Mouse (Mus musculus): ENCODE data around the gene Atf7.
"Not testable (repeated sequence)": the region's sequence is repeated elsewhere in the genome, so short reads cannot be mapped to it uniquely, and the experiment has no call there.

The Atf7 gene

DNA sequence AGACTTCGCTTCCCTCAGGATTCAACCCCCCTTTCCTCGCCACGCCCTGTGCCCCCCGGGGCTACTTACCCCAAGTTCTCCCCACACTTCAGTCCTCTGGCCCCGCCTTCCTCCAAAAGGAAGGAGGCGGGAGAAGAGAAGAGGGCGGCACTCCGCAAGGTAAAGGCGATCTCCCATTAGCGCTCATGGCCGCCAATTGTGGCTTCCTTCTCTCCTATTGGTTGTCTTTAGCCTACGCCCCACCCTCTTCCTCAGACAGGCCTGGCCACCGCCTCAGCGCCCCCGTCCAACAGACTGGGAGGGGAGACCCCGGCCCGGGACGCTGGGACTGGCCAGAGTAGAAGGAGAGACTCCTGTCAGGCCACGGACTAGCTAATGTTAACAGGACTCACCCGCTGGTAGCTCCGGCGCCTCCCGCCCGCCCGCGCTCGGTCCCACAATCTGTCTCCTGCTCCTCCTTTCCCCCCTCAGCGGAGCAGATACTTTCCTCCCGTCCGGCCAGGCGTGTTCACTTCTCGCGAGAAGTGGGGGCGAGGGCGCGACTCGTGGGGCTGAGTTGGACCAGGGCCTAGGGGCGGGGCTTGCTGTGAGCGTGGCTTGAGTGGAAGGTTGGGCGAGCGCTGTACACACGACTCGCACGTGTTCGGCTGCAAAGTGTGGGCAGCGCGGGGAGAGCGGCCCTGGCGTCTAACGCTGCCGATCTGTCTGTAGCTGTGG lies at the start of gene Atf7, which contains the start of gene Gm28047:
Gene Atf7, minus strand, starts transcription at position 495 of the 717 bp plus-strand sequence.
Gene Gm28047, minus strand, starts transcription at position 98 of the 717 bp plus-strand sequence.
- peak; percentile 98 to 99 for DNase-seq (ENCODE audit: low spot score in 2 of 2)

DNA sequence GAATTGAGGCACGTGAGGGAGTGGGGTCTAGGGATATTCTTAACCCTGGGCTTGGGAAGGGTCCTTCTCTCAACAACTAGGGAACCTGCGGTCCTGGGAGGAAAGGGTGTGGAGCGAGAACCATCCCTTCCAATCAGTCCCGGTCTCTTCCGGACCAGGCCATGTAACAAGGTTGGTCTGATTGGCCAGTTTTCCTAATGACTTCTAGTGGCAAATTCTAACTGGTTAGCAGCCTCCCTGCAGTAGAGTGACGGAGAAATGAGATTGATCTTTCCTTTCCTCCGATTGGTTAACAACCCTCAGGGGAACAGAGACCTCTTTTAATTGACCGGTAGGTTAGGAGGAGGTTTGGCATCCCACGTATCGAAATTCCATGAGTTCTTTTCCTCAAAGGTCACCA lies 48.3 kb upstream of the Atf7 start:
- DNase-seq (ENCODE audit: low spot score in 2 of 2), result peak; percentile 54 to 67

DNA sequence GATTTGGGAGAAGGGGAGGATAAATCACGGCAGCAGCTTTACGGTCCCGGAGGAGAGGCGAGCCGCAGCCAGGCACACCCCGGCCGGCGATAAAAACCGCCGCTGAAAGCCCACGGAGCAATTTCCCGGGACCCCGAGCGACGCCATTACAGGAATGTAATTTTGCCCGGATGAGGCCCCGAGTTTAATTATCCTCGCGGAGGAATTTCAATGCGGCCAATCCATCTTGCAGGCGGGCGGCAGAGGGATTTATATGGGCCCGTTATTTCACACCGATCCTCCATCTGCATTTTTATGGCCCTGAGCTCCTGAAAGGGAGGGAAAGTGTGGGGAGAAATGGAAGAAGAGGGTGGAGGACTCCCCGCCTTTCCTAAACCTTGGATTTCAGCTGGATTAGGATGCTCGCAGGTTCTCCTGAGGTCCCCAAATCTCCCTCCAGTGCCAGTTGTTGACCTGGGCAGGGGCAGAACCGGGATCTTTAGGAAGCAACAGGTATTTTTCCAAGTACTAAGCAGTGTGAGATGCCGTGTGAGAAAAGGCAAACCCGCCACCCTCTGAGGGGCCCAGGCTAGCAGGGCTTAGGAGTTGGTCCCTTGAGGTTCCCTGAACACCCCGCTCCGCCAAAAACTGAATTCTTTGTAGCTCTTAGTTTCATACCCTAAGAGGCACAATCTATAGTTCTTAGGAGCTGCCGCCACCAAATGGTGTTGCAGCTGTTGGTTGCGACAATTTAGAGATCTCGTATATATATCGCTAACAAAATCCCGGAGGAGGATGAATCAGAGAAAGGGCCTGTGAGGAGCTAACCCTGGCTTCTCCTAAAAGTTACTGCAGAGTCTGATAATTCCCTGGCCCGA lies 47.2 kb upstream of the Atf7 start, which contains the start of gene Atp5g2:
Gene Atp5g2, minus strand, starts transcription at position 138 of the 857 bp plus-strand sequence.
- DNase-seq (ENCODE audit: low spot score in 2 of 2), result peak in 1 of 2 experiments; percentile 32

DNA sequence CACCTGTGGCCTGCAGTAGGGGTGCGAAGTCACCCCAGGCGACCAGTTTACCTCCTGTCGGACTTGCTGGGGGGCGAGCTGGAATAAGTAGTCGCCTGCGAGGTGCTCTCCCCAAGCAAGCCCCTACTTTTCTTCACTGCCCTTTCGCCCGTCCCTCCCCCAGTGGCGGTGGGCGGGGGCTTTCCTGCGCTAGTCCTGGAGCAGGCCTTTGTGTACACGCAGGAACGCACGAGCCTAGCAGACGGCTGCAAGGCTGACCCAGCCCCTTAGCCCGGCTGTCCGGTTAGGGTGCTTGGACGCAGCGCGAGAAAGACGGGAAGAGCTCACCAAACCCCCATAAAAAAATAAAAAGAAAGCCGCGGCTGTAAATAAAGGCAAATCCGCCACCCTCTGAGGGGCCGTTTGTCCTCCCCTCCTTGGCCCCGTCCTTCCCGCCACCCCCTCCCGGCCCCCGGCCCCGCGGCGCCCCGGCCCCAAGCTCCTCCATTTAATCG lies 46.5 kb upstream of the Atf7 start:
- peak; percentile 78 to 82 for DNase-seq (ENCODE audit: low spot score in 2 of 2)

DNA sequence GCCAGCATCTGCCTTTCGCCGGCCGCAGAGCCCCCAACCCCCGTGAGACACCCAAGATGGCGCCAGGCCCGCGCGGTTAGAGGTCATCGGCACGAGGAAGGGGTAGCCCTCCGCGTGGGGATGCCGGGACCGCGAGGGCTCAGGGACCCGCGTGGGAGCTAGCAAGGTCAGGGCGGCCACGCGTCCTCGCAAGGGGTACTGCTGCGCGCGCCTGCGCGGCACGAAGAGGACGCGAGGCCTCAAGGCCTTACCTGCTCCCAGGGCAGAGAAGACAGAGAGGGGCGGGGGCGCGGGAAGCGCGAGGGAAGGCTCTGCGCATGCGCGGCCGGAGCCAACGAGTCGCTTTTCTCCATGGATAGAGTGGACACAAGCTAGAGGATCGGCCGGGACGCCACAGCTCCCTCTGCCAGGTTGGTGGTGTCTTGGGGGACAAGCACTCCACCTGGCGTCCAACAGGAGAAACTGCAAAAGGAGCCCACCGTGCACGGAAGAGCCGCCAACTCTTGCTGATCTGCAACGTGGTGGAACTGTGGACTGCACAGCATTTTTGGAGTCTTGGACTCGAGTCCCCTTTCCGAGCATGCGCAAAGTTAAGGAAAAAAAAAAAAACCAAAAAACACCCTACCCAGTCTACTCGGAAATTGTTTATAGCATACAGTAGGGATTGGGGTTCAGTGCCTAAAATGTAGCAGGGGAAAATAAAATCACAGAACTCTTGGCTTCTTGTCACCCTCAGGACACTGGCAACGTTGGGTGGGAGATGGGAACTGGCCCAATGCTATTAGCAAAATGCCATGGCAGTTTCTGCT lies 45.7 kb upstream of the Atf7 start:
- DNase-seq (ENCODE audit: low spot score in 2 of 2), result peak; percentile 98

DNA sequence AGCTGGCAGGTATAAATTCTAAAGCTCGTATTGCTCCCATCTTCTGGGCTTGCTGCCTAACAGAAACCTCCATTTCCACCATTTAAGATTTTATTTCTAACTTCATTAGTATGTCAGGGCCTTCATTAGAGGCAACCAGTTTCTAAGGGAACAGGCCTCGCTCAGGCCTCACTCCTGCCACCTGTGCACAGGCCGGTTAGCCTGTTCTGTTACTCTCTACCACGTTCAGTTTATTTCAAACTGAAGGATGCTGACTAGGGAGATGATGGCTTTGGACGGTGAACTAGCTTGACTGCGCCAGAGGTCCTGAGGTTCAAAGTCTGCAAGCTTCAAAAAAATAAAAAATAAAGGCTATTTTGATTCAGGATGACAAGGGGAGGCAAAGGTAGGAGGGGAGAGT lies 45.0 kb upstream of the Atf7 start:
- DNase-seq (ENCODE audit: low spot score in 2 of 2), result no peak

DNA sequence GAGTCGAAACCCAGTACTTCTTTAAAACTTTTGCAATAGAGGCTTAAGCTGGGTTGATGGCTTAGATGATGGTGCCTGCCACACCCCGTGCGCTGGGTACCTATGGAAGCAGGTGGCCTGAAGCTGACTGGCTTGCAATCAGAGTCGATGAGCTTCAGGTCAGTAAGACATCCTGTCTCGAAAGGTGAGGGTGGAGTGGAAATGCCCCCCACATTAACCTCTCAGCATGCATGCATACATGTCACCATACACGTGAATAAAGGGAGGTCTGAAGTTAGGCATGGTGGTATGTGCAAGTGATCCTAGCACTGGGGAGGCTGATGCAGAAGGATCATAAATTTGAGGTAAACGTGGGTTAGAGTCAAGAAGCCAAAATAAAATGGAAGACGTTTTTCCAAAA lies 44.3 kb upstream of the Atf7 start:
- no peak for DNase-seq (ENCODE audit: low spot score in 2 of 2)

DNA sequence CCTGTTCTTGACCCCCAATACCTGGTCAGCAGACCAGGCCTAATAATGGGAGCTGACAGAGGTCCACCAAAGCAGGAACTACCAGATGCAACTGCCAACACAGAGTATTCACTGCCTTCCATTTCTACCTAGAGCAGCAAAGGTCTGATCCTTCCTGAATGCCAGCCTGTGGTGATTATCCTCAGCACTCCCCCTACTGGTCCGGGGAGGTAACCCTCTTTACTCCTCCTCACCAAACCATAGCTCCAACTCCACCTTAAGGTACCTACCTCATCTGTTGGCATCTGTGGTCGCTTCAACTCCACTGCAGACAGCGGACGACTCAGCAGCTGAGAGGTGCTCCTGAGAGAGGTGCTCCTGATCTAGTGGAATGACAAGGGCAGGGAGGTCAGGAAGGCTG lies 40.2 kb upstream of the Atf7 start:
- peak in 1 of 2 experiments; percentile 22 for DNase-seq (ENCODE audit: low spot score in 2 of 2)

DNA sequence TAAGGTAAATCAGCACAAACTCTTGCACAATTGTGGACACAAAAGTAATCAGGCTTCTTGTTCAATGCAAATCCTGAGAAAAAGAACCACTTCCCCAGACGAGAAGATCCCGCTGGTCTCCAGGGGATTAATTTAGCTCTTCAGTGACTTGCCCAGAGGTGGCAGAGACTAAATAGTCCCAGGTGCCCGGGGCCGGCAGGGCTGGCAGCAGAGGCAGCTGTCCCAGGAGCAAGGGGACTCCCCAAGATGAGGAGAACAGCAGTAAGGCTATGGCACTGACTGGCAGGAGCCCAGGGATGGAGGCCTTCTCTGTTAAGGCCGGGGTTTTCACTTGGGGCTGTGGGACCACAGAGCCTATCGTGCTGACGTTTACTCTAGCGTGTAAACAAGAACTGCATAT lies 38.6 kb upstream of the Atf7 start:
- no peak for DNase-seq (ENCODE audit: low spot score in 2 of 2)

DNA sequence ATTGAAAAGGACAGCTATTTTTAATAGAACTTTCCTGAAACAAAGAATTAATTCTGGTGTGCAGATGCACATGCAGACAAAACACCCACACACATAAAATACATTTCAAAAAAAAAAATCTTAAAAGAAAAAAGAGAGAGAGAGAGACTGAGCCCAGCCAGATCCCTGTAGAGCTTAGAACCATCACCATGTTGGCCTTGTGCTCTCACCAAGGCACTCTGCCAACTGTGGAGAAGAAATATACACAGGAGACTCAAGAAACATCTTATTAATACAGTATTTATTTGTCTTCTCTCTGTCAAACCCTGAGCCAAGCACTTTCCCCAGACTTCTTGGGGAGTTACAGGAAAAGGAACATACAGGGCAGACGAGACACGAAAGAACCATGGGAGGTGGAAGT lies 37.3 kb upstream of the Atf7 start:
- DNase-seq (ENCODE audit: low spot score in 2 of 2), result not testable (repeated sequence)

DNA sequence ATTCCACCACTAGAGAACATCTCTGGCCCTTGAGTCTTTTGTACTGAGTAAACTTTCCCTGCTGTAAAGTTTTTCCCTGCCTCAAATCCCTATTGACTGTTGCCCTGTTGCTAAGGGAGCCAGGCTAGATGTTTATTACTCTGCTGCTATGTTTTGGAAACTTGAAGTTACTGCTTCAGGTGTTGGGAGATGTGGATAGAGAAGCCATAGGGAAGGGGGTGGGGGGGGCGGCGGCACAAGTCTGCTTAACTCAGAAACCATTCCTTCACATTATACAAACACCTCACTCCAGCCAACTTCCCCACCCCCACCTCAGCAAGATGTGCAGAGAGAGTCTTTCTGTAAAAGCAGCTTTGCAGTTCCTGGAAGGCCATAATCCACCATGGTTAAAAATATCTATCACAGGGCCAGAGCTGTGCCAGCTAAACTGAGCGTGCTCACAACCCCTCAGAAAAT lies 32.7 kb upstream of the Atf7 start:
- DNase-seq (ENCODE audit: low spot score in 2 of 2), result no peak

DNA sequence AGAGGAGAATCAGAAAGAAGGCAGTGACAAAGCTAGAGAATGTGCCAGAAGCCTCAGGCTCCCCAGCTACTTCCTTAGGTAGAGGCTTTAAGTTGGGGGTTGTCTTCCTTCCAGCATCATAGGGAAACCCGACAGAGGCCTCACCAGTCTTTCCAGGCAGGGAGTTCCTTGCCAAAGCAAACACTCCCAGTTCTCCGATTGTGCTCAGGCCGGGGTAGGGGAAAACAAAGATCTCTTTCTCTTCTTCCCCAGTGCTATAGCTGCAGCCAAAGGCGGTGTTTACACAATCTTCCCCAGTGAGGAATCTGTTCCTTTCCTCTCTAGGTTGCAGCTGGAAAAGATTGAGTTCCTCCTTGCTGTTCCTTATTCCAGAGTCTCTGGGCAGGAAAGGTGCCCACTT lies 31.4 kb upstream of the Atf7 start:
- DNase-seq (ENCODE audit: low spot score in 2 of 2), result no peak

DNA sequence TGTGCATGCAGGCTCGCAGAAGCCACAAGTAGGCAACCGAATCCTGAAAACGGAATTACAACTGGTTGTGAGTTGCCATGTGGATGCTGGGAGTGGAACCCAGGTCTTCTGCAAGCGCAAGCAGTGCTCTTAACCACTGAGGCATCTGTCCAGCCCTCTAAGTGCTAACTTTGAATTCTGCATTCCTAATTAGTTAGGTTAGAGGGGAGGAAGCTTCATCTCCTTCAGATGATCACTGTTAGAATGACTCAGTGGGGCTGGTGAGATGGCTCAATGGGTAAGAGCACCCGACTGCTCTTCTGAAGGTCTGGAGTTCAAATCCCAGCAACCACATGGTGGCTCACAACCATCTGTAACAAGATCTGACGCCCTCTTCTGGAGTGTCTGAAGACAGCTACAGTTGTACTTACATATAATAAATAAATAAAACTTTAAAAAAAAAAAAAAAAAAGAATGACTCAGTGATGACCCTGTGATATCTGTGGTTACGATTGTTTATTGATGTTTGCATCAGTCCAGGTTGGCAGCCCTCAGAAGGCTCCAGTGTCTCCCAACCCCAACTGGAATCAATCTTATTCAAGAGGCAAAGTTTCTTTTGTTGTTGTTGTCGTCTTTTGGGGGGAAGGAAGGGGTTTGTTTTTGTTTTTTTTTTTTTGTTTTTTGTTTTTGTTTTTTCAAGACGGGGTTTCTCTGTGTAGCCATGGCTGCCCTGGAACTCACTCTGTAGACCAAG lies 26.8 kb upstream of the Atf7 start:
- DNase-seq (ENCODE audit: low spot score in 2 of 2), result not testable (repeated sequence)

DNA sequence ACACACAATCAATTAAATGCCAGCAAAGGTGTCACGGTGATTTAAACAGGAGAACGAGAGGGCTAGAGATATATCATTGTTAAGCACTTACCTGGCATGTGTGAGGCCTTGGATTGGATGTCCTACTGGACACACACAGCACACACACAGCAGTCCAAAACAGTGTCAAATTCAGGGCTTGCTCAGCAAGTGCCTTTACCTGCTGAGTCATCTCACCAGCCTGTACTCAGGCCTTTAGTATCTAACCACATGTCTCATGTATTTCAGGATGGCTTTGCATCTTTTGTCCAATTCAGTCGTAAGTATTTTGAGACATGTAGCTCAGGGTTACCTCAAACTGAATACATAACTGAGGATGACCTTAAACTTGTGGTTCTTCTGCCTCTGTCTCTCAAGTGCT lies 25.8 kb upstream of the Atf7 start:
- DNase-seq (ENCODE audit: low spot score in 2 of 2), result no peak

DNA sequence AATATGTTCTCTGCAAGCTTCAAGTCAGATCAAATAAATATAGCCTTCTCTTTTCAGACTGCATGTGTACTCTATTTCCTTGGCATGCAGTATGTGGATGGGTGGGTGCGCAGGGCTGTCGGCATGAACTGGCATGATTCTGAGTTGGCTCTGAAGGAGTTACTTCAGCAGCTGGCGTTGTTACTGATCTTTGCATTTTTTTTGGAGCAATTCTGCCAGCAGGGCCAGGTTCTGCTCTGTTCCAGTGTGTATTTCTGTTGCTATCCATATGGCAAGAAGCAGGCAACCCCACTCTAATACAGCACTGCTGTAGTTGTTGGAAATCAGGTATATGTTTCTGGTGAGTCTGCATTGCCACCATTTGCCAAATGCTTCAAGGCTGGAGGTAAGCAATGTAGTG lies 10.6 kb upstream of the Atf7 start:
- DNase-seq (ENCODE audit: low spot score in 2 of 2), result peak; percentile 25 to 49

DNA sequence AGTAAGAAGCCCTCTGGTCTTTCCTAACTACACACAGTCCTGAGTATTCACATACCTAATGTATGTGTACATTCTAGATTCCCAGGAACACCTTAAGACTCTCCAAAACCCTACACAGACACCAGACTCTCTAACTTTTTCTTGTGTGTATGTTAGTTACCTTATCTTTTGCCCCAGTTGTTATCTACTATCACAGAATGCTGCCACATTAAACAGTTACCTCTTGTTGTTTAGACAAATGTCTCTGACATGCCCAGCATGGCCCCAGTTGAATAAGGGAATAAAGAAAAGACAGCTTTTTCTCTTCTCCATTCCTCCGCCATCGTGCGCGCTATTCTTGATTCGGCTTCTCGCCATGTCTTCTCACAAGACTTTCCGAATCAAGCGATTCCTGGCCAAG lies 9.4 kb upstream of the Atf7 start:
- no peak for DNase-seq (ENCODE audit: low spot score in 2 of 2)

DNA sequence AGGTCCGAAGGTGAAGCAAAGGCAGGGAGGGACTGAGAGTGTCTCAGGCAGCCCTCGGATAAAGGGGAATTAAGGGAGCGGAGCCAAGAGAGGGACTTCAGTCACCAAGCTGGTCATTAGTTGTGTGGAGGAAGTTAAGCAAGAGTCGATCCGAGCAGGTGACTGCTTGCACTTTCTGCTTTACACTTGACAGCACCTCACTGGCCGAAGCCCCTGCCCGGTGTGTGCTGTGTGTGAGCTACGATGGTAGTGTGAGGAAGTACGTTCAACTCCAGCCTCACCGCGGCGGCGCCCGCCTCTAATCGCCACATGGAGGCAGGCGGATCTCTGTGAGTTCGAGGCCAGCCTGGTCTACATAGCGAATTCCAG lies 407 bp upstream of the Atf7 start:
- peak in 1 of 2 experiments; percentile 52 for DNase-seq (ENCODE audit: low spot score in 2 of 2)

DNA sequence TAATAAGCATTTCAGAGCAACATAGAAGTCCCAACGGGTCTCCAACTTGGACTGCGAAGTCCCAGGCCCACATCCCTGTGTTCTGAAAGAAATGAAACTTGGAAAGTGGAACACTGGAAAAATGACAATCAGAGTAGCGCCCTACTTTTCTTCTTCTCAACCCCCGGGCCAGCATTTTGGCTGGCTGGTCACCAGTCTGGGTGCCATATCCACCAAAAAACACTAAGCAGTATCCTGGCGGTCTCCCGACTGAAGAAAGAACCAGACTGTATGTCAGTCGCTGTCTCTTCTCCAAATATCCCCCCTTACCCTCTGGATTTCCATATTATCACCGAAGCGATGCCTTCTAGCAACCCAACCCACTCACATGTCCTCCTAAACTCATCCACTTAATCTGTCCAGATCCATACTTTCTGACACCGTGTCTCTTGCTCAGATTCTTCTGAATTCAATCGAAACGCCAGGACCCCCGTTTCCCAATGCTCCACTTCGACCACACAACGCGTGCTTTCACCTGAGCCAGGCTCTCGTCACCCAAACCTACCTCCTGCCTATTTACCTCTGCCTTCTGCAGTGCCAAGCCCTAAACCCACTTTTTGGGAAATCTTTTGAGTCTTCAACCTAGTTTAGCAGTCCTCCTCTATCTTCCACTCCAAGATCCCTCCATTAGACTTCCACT lies 834 bp downstream of the Atf7 start:
- DNase-seq (ENCODE audit: low spot score in 2 of 2), result peak; percentile 12 to 20

DNA sequence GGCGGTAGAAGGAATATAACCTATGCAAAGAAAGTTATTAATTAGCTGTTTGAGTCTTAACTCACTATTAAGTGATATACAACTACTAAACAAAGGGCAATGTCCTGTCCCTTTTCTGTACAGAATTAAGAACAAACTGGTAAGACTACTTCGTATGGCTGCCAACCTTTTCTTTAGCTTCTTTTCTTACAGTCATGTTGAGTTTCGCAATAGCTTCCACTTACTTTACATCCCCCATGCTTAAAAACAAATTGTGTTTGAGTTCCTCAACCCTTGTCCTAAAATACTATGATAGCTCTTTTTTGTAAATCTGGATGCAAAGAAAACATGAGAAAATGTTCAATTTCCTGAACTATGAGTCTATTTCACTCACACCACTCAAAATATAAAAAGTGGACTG lies 2.1 kb downstream of the Atf7 start:
- no peak for DNase-seq (ENCODE audit: low spot score in 2 of 2)

DNA sequence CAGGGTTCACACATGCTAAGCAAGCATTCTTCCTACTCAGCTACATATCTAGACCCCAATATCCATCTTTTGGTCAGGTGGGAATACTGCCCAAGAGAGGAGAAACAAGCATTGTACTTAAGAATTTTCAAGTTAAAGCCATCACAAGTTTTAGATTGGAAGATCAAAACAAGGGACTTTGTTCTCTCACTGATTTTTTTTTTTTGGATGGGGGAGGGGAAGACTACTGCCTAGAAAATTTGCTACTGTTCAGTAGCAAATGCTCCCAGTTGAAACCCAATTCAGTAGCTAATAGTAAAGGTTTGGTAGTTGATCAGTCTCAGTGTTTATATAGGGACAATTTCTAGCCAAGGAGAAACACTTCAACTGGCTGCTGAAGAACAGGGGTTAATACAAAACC lies 2.7 kb downstream of the Atf7 start:
- DNase-seq (ENCODE audit: low spot score in 2 of 2), result no peak

DNA sequence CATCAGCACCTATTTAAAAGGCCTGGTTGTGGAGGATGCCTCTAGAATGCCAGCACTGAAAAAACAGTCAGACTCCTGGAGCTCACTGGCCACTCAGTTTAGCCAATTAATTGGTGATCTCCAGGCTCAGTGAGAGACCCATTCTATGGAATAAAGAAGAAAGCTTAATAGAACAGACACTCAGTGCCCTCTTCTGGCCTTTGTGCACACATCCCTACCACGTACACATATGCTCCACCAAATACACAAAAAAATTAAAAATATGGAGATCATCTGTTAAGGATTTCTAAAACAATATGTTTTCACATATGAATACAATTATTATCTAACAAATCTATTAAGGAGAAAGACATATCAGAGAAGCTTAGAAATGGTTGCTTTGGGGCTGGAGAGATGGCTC lies 4.5 kb downstream of the Atf7 start:
- no peak for DNase-seq (ENCODE audit: low spot score in 2 of 2)
